Mouse (Mus musculus): ENCODE results near the gene Dnah5. TPM values are rescaled to one million over a fixed set of nuclear protein-coding genes. Genes with fewer than 3 reads are reported as not detected.

Gene Dnah5
- 2.0 TPM for polyA plus RNA-seq (2014; fragmentation: Illumina TruSeq; extraction: RNeasy Lipid Tissue Mini Kit (QIAGEN cat#74804); ENCODE audit: insufficient read depth, low read depth, low replicate concordance)

DNA sequence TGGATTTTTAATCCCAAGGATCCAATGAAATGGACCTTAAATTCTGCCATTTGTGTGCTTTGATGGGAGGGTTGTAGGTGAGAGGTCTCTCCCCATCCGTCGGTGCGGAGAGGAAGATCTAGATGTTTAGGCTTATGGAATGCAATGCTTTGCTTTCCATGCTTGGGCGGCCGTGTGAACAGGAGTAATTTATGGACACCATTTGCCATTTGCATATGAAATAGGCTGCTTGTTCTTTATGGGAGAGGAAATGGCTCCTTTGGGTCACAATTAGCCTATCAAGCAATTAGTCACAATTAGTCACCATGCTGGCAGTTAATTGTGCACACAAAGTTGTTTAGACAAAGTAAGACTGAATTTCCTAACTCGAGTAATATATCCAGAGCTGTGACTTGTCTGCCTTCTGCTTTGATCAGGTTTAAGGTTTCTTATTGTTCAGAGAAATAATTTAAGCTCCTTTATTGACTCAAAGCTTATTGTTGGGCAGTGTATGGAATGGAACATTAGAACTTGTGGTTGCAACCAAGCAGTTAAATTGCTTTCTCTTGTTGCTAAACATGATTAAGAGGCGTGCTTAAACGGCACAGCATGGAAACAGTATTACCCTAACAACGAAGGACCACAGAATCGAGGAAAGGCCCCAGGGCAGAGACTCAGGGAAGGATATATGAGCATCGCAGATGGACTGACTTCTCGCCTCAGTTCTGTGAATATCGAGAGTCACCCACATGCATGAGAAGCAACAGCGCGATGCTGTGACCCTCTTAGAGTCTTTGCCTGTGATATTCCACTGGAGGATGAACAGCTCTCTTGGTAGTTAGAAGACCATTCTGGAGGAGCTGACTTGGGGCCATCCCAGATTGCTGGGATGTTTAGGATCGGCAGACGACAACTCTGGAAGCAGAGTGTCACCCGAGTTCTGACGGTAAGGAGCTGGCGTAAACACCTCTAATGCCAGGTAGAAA is at the start of gene Dnah5:
Gene Dnah5 (plus strand): TSS at position 642 of the 965 bp plus-strand sequence.

Other genes starting within 250 kb of the Dnah5 start
- gene Trio, start 177.9 kb upstream of the Dnah5 start, polyA plus RNA-seq (2014; fragmentation: Illumina TruSeq; extraction: RNeasy Lipid Tissue Mini Kit (QIAGEN cat#74804); ENCODE audit: insufficient read depth, low read depth, low replicate concordance): 11.5 TPM